Mouse (Mus musculus): ENCODE data around the gene Prmt1. TPM values are rescaled to one million over a fixed set of nuclear protein-coding genes. Genes with fewer than 3 reads are reported as not detected.
A peak's percentile ranks its signal among the peaks of the same experiment; 100 is the strongest.

The Prmt1 gene
- 241 and 274 TPM in 2 replicates for polyA plus RNA-seq (2014; fragmentation: Nextera tagmentation; extraction: Ambion mirVana)

GRCm38 (mm10) chr7:44986192-44986878 lies at the start of gene Prmt1:
Prmt1 (minus strand) TSS chr7:44986568.
- peaks cover 26% of the 10 kb centered on the region for H3K4me1 ChIP-seq (ENCODE audit: control insufficient read depth, insufficient read depth, low read length)
- peak within 1 kb of the TSS; percentile 82 for H3K4me3 ChIP-seq (ENCODE audit: low read depth, low read length)
- ATAC-seq: peak; percentile 96
- H3K36me3 ChIP-seq (ENCODE audit: control insufficient read depth, insufficient read depth, low read length): peaks cover 37% of the 10 kb centered on the region
- H3K4me2 ChIP-seq (ENCODE audit: low read length): peak within 1 kb of the TSS; percentile 70
- H3K27me3 ChIP-seq (replicated peaks; ENCODE audit: control insufficient read depth, insufficient read depth, low read length): no peaks in the 10 kb centered on the region
- H3K9ac ChIP-seq (ENCODE audit: low read length): peak within 1 kb of the TSS; percentile 91
- under 1% methylated on average over 42 of the region's 42 CpGs for WGBS
- H3K9me3 ChIP-seq (replicated peaks; ENCODE audit: control insufficient read depth, low read length): no peaks in the 10 kb centered on the region
- peak within 1 kb of the TSS; percentile 94 for H3K27ac ChIP-seq (ENCODE audit: low read depth, low read length)
- DNase-seq (ENCODE audit: low spot score): peak; percentile 100

DNA sequence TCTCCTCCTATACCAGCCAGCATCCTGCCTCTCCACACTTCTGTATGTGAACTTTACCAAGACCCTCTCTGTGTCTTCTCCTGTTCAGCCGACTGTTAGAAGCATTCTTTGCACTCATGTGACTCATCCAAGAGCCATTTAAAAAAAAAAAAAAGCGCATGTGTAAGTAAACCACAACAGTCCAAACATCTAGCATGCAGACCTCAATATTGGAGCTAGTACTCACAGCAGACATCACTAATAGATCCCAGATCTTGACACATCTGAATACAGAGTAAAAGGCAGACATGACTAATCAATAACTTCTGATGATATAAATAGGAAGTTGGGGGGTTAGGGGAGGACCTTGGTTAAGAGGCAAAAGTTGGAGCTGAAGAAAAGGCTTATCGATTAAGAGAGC lies 49.3 kb upstream of the Prmt1 start:
- DNase-seq (ENCODE audit: low spot score) (no peak), ATAC-seq (no peak)
- Histone ChIP-seq H3K36me3 (ENCODE audit: control insufficient read depth, insufficient read depth, low read length) (peaks cover 99% of the 10 kb centered on the region), H3K4me2 (ENCODE audit: low read length) (no peak overlapping the region), H3K27ac (ENCODE audit: low read depth, low read length) (no peak overlapping the region), H3K9ac (ENCODE audit: low read length) (no peak overlapping the region), H3K4me1 (ENCODE audit: control insufficient read depth, insufficient read depth, low read length) (no peaks in the 10 kb centered on the region), H3K27me3 (replicated peaks; ENCODE audit: control insufficient read depth, insufficient read depth, low read length) (no peaks in the 10 kb centered on the region), H3K4me3 (ENCODE audit: low read depth, low read length) (no peak overlapping the region), H3K9me3 (replicated peaks; ENCODE audit: control insufficient read depth, low read length) (no peaks in the 10 kb centered on the region)
- 94% methylated on average over 3 of the region's 3 CpGs for WGBS

GRCm38 (mm10) chr7:45033722-45034359 lies 47.5 kb upstream of the Prmt1 start:
- ATAC-seq (no peak), DNase-seq (ENCODE audit: low spot score) (no peak)
- Histone ChIP-seq H3K4me3 (ENCODE audit: low read depth, low read length) (no peak overlapping the region), H3K27me3 (replicated peaks; ENCODE audit: control insufficient read depth, insufficient read depth, low read length) (no peaks in the 10 kb centered on the region), H3K36me3 (ENCODE audit: control insufficient read depth, insufficient read depth, low read length) (peaks cover 99% of the 10 kb centered on the region), H3K9me3 (replicated peaks; ENCODE audit: control insufficient read depth, low read length) (no peaks in the 10 kb centered on the region), H3K27ac (ENCODE audit: low read depth, low read length) (no peak overlapping the region), H3K4me1 (ENCODE audit: control insufficient read depth, insufficient read depth, low read length) (no peaks in the 10 kb centered on the region), H3K4me2 (ENCODE audit: low read length) (no peak overlapping the region), H3K9ac (ENCODE audit: low read length) (no peak overlapping the region)
- 94% methylated on average over 19 of the region's 19 CpGs for WGBS

DNA sequence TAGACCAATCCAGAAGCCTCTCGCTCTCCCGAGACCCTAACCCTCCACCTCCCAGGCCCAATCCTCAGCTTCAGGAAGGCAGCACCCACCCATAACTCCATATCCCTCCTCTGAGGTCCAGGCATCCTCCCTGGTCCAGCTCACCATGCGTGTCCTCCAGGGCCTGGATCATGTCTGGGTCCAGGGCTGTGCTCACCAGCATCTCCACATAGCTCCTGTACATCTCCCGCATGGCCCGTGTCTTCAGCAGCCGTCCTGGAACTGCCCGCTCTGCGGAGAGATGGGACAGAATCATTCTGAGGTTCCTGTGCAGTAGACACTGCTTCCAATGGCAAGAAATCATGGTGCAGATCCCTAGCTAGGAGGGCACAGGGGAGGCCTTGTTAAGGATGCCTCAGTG lies 44.5 kb upstream of the Prmt1 start:
- no peak for DNase-seq (ENCODE audit: low spot score)
- no peaks in the 10 kb centered on the region for H3K9me3 ChIP-seq (replicated peaks; ENCODE audit: control insufficient read depth, low read length)
- no peak overlapping the region for H3K27ac ChIP-seq (ENCODE audit: low read depth, low read length)
- no peaks in the 10 kb centered on the region for H3K4me1 ChIP-seq (ENCODE audit: control insufficient read depth, insufficient read depth, low read length)
- H3K9ac ChIP-seq (ENCODE audit: low read length): no peak overlapping the region
- ATAC-seq: no peak
- no peak overlapping the region for H3K4me2 ChIP-seq (ENCODE audit: low read length)
- H3K27me3 ChIP-seq (replicated peaks; ENCODE audit: control insufficient read depth, insufficient read depth, low read length): no peaks in the 10 kb centered on the region
- peaks cover 95% of the 10 kb centered on the region for H3K36me3 ChIP-seq (ENCODE audit: control insufficient read depth, insufficient read depth, low read length)
- WGBS: 95% methylated on average over 8 of the region's 8 CpGs
- no peak overlapping the region for H3K4me3 ChIP-seq (ENCODE audit: low read depth, low read length)

DNA sequence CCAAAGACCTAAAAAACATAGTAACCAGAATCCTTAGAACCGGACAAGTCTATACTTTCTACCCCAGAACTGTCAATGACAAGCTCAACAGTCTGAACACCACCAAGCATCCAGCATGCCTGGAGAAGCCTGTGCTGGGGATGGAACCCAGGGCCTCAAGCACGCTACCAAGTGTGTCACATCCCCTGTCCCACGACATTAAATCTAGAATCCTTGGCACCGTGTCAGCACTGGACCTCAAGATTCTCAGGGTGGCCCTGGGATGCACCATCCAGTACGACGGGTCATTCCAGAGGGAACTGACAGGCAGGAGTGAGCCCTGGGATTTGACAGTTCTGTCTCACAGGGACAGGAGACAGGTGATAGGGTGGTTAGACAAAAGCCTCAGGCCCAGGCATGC lies 43.6 kb upstream of the Prmt1 start:
- Histone ChIP-seq H3K36me3 (ENCODE audit: control insufficient read depth, insufficient read depth, low read length) (peaks cover 87% of the 10 kb centered on the region), H3K4me3 (ENCODE audit: low read depth, low read length) (no peak overlapping the region), H3K27ac (ENCODE audit: low read depth, low read length) (no peak overlapping the region), H3K4me1 (ENCODE audit: control insufficient read depth, insufficient read depth, low read length) (no peaks in the 10 kb centered on the region), H3K9me3 (replicated peaks; ENCODE audit: control insufficient read depth, low read length) (no peaks in the 10 kb centered on the region), H3K9ac (ENCODE audit: low read length) (no peak overlapping the region), H3K4me2 (ENCODE audit: low read length) (no peak overlapping the region), H3K27me3 (replicated peaks; ENCODE audit: control insufficient read depth, insufficient read depth, low read length) (no peaks in the 10 kb centered on the region)
- ATAC-seq: no peak
- 93% methylated on average over 6 of the region's 6 CpGs for WGBS
- DNase-seq (ENCODE audit: low spot score): no peak

GRCm38 (mm10) chr7:45028351-45028750 lies 42.0 kb upstream of the Prmt1 start:
- ATAC-seq (no peak), DNase-seq (ENCODE audit: low spot score) (no peak)
- Histone ChIP-seq H3K4me1 (ENCODE audit: control insufficient read depth, insufficient read depth, low read length) (no peaks in the 10 kb centered on the region), H3K9ac (ENCODE audit: low read length) (no peak overlapping the region), H3K36me3 (ENCODE audit: control insufficient read depth, insufficient read depth, low read length) (peaks cover 70% of the 10 kb centered on the region), H3K27ac (ENCODE audit: low read depth, low read length) (no peak overlapping the region), H3K9me3 (replicated peaks; ENCODE audit: control insufficient read depth, low read length) (no peaks in the 10 kb centered on the region), H3K27me3 (replicated peaks; ENCODE audit: control insufficient read depth, insufficient read depth, low read length) (no peaks in the 10 kb centered on the region), H3K4me3 (ENCODE audit: low read depth, low read length) (no peak overlapping the region), H3K4me2 (ENCODE audit: low read length) (no peak overlapping the region)
- 94% methylated on average over 11 of the region's 11 CpGs for WGBS

DNA sequence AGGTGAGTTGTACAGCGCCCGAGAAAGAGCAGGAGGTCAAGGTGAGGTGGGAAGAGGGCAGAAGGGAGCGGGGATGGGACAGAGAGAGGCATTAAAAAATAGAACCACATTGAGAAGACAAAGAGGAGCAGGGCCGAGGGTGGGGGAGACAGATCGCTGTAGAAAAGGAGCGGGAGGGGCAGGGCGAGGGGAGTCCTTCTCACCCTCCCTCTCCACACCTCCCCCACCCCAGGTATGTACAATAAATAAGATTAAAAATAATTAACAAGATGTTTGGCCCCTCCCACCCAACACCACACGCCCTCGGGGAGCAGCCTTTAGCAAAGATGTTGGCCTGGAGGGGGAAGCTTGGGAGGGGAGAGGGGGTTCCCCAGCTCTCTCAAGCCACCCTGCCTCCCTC lies 41.4 kb upstream of the Prmt1 start:
- 92% methylated on average over 9 of the region's 9 CpGs for WGBS
- H3K4me3 ChIP-seq (ENCODE audit: low read depth, low read length): no peak overlapping the region
- no peak overlapping the region for H3K27ac ChIP-seq (ENCODE audit: low read depth, low read length)
- H3K9ac ChIP-seq (ENCODE audit: low read length): no peak overlapping the region
- H3K9me3 ChIP-seq (replicated peaks; ENCODE audit: control insufficient read depth, low read length): no peaks in the 10 kb centered on the region
- H3K4me2 ChIP-seq (ENCODE audit: low read length): no peak overlapping the region
- no peaks in the 10 kb centered on the region for H3K4me1 ChIP-seq (ENCODE audit: control insufficient read depth, insufficient read depth, low read length)
- DNase-seq (ENCODE audit: low spot score) (no peak), ATAC-seq (no peak)
- peaks cover 65% of the 10 kb centered on the region for H3K36me3 ChIP-seq (ENCODE audit: control insufficient read depth, insufficient read depth, low read length)
- H3K27me3 ChIP-seq (replicated peaks; ENCODE audit: control insufficient read depth, insufficient read depth, low read length): no peaks in the 10 kb centered on the region

DNA sequence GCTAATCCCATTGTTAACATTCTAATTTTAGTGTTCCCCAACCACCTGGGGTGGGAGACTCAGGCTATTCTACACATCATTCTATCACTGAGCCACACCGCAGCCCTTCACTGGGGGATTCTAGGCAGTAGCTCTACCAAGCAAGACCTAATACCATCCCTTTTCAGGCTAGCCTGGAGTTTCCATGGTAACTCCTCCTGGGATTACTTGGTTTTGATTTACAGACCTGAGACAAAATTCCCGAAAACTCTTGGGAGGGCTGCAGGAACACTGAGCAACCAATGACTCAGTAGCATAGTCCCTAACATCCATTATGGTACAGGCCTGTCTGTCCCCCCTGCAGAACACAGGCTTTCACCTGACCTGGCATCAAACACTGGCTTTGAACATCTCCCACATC lies 39.9 kb upstream of the Prmt1 start:
- no peak overlapping the region for H3K9ac ChIP-seq (ENCODE audit: low read length)
- no peak overlapping the region for H3K4me2 ChIP-seq (ENCODE audit: low read length)
- peaks cover 49% of the 10 kb centered on the region for H3K36me3 ChIP-seq (ENCODE audit: control insufficient read depth, insufficient read depth, low read length)
- no peak for DNase-seq (ENCODE audit: low spot score)
- ATAC-seq: no peak
- no peak overlapping the region for H3K4me3 ChIP-seq (ENCODE audit: low read depth, low read length)
- WGBS: 56% methylated on average over 2 of the region's 2 CpGs
- H3K9me3 ChIP-seq (replicated peaks; ENCODE audit: control insufficient read depth, low read length): no peaks in the 10 kb centered on the region
- H3K4me1 ChIP-seq (ENCODE audit: control insufficient read depth, insufficient read depth, low read length): no peaks in the 10 kb centered on the region
- H3K27ac ChIP-seq (ENCODE audit: low read depth, low read length): no peak overlapping the region
- no peaks in the 10 kb centered on the region for H3K27me3 ChIP-seq (replicated peaks; ENCODE audit: control insufficient read depth, insufficient read depth, low read length)

- DNase-seq (ENCODE audit: low spot score) (no peak), ATAC-seq (no peak)
- WGBS: 82% methylated on average over 8 of the region's 8 CpGs
These were observed 39.3 kb upstream of the Prmt1 start for GRCm38 (mm10) chr7:45025601-45026220.

More at GRCm38 (mm10) chr7:45025601-45026220, 39.3 kb upstream of the Prmt1 start:
- Histone ChIP-seq H3K4me2 (ENCODE audit: low read length) (no peak overlapping the region), H3K36me3 (ENCODE audit: control insufficient read depth, insufficient read depth, low read length) (peaks cover 44% of the 10 kb centered on the region), H3K27ac (ENCODE audit: low read depth, low read length) (no peak overlapping the region), H3K4me3 (ENCODE audit: low read depth, low read length) (no peak overlapping the region), H3K27me3 (replicated peaks; ENCODE audit: control insufficient read depth, insufficient read depth, low read length) (no peaks in the 10 kb centered on the region), H3K9me3 (replicated peaks; ENCODE audit: control insufficient read depth, low read length) (no peaks in the 10 kb centered on the region), H3K4me1 (ENCODE audit: control insufficient read depth, insufficient read depth, low read length) (no peaks in the 10 kb centered on the region), H3K9ac (ENCODE audit: low read length) (no peak overlapping the region)

Measured in forebrain, embryonic 14.5 days (tissue).